Mouse (Mus musculus): ENCODE results near the gene Nenf. TPM values are rescaled to one million over a fixed set of nuclear protein-coding genes. Genes with fewer than 3 reads are reported as not detected.
A peak's percentile ranks its signal among the peaks of the same experiment; 100 is the strongest.

The Nenf gene
- total RNA-seq, 1 experiment: 31.2 TPM

DNA sequence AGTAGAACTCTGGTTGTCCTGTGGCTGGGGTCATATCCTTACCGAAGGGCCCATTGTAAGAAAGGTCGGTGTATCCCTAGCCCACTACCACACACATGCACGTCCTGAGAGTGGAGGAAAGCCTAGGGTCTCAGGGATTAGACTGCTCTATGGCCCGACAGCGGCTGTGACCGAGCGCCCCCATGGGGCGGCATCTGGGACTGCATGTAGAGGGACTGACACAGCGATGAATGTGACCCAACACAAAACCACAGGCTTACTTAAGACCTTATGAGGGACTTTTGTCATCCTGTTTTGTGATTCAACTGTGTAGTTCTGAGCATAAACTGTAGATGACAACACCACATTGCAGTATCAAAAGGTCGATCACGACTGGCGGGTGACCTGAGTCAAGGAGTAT, 42.5 kb downstream of the Nenf start:
- TF ChIP-seq ZNF384 (IDR thresholded peaks at IDR 0.05; ENCODE audit: low read depth, low read length) (no peak), CHD2 (IDR thresholded peaks at IDR 0.05; ENCODE audit: low read depth, low read length) (no peak), HCFC1 (IDR thresholded peaks at IDR 0.05; ENCODE audit: borderline replicate concordance, insufficient read depth, low read length) (no peak), MAFK (IDR thresholded peaks at IDR 0.05; ENCODE audit: insufficient read depth, low read depth, low read length) (no peak), ZC3H11A (IDR thresholded peaks at IDR 0.05; ENCODE audit: borderline replicate concordance, low read depth, low read length) (no peak)
- Histone ChIP-seq H3K27ac (ENCODE audit: insufficient read depth, low read depth, low read length, poor library complexity, severe bottlenecking) (no peak overlapping the region), H3K9me3 (ENCODE audit: control insufficient read depth, insufficient read depth, low read depth, low read length) (no peaks in the 10 kb centered on the region), H3K4me3 (ENCODE audit: insufficient read depth in 1 of 2, low read depth in 1 of 2, low read length in 2 of 2, poor library complexity in 1 of 2, severe bottlenecking in 1 of 2) (no peak overlapping the region), H3K4me1 (ENCODE audit: control insufficient read depth in 2 of 2, insufficient read depth in 2 of 2, low read length in 2 of 2, poor library complexity in 1 of 2) (no peaks in the 10 kb centered on the region), H3K9ac (ENCODE audit: insufficient read depth, low read depth, low read length, poor library complexity, severe bottlenecking) (no peak overlapping the region), H3K36me3 (ENCODE audit: control insufficient read depth, insufficient read depth, low read length, poor library complexity, severe bottlenecking) (no peaks in the 10 kb centered on the region)
- in situ Hi-C loops (cut with MboI; ENCODE audit: low sequenced_read_pairs in 2 of 2, unreplicated experiment in 2 of 2): loop anchor here in 1 of 2 experiments (25.0 kb wide), 1 partner anchor 188 kb away; the partner anchor contains the start of gene Batf3
- DNase-seq (ENCODE audit: low read depth, low spot score): peak; percentile 66

- DNase-seq (ENCODE audit: low read depth, low spot score): no peak
- no peaks in the 10 kb centered on the region for H3K4me1 ChIP-seq (ENCODE audit: control insufficient read depth in 2 of 2, insufficient read depth in 2 of 2, low read length in 2 of 2, poor library complexity in 1 of 2)
- no peaks in the 10 kb centered on the region for H3K9me3 ChIP-seq (ENCODE audit: control insufficient read depth, insufficient read depth, low read depth, low read length)
- no peaks in the 10 kb centered on the region for H3K36me3 ChIP-seq (ENCODE audit: control insufficient read depth, insufficient read depth, low read length, poor library complexity, severe bottlenecking)
- TF ChIP-seq HCFC1 (IDR thresholded peaks at IDR 0.05; ENCODE audit: borderline replicate concordance, insufficient read depth, low read length): no peak
- no peak for TF ChIP-seq ZC3H11A (IDR thresholded peaks at IDR 0.05; ENCODE audit: borderline replicate concordance, low read depth, low read length)
- no peak for TF ChIP-seq MAFK (IDR thresholded peaks at IDR 0.05; ENCODE audit: insufficient read depth, low read depth, low read length)
- no peak for TF ChIP-seq CHD2 (IDR thresholded peaks at IDR 0.05; ENCODE audit: low read depth, low read length)
- no peak for TF ChIP-seq ZNF384 (IDR thresholded peaks at IDR 0.05; ENCODE audit: low read depth, low read length)
- H3K27ac ChIP-seq (ENCODE audit: insufficient read depth, low read depth, low read length, poor library complexity, severe bottlenecking): no peak overlapping the region
- H3K4me3 ChIP-seq (ENCODE audit: insufficient read depth in 1 of 2, low read depth in 1 of 2, low read length in 2 of 2, poor library complexity in 1 of 2, severe bottlenecking in 1 of 2): no peak overlapping the region
- in situ Hi-C loops (cut with MboI; ENCODE audit: low sequenced_read_pairs in 2 of 2, unreplicated experiment in 2 of 2): no loop called here
- H3K9ac ChIP-seq (ENCODE audit: insufficient read depth, low read depth, low read length, poor library complexity, severe bottlenecking): no peak overlapping the region
Measured at GRCm38 (mm10) chr1:191272660-191273059, 45.3 kb downstream of the Nenf start.

DNA sequence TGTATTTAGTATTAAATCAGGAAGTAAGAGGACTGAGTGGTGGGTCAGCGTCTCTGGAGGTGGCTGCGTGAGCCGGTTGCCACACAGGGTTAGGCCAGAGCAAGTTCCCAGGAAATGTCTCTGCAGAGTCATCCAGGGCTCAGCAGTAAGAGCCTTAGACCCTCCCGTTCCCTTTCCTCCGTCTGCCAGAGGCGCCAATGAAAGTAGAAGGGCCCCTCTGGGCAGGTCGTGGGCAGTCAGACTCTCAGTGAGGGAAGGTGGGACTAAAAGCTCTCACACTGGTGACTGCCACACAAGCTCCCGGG, 48.4 kb downstream of the Nenf start:
- Histone ChIP-seq H3K4me3 (ENCODE audit: insufficient read depth in 1 of 2, low read depth in 1 of 2, low read length in 2 of 2, poor library complexity in 1 of 2, severe bottlenecking in 1 of 2) (no peak overlapping the region), H3K9ac (ENCODE audit: insufficient read depth, low read depth, low read length, poor library complexity, severe bottlenecking) (no peak overlapping the region), H3K4me1 (ENCODE audit: control insufficient read depth in 2 of 2, insufficient read depth in 2 of 2, low read length in 2 of 2, poor library complexity in 1 of 2) (no peaks in the 10 kb centered on the region), H3K9me3 (ENCODE audit: control insufficient read depth, insufficient read depth, low read depth, low read length) (no peaks in the 10 kb centered on the region), H3K27ac (ENCODE audit: insufficient read depth, low read depth, low read length, poor library complexity, severe bottlenecking) (no peak overlapping the region), H3K36me3 (ENCODE audit: control insufficient read depth, insufficient read depth, low read length, poor library complexity, severe bottlenecking) (no peaks in the 10 kb centered on the region)
- DNase-seq (ENCODE audit: low read depth, low spot score): no peak
- in situ Hi-C loops (cut with MboI; ENCODE audit: low sequenced_read_pairs in 2 of 2, unreplicated experiment in 2 of 2): no loop called here
- TF ChIP-seq CHD2 (IDR thresholded peaks at IDR 0.05; ENCODE audit: low read depth, low read length): no peak
- TF ChIP-seq HCFC1 (IDR thresholded peaks at IDR 0.05; ENCODE audit: borderline replicate concordance, insufficient read depth, low read length): no peak
- no peak for TF ChIP-seq MAFK (IDR thresholded peaks at IDR 0.05; ENCODE audit: insufficient read depth, low read depth, low read length)
- no peak for TF ChIP-seq ZC3H11A (IDR thresholded peaks at IDR 0.05; ENCODE audit: borderline replicate concordance, low read depth, low read length)
- no peak for TF ChIP-seq ZNF384 (IDR thresholded peaks at IDR 0.05; ENCODE audit: low read depth, low read length)

GRCm38 (mm10) chr1:191268797-191269647, 49.0 kb downstream of the Nenf start:
- H3K27ac ChIP-seq (ENCODE audit: insufficient read depth, low read depth, low read length, poor library complexity, severe bottlenecking): no peak overlapping the region
- in situ Hi-C loops (cut with MboI; ENCODE audit: low sequenced_read_pairs in 2 of 2, unreplicated experiment in 2 of 2): no loop called here
- no peaks in the 10 kb centered on the region for H3K4me1 ChIP-seq (ENCODE audit: control insufficient read depth in 2 of 2, insufficient read depth in 2 of 2, low read length in 2 of 2, poor library complexity in 1 of 2)
- no peak for TF ChIP-seq ZC3H11A (IDR thresholded peaks at IDR 0.05; ENCODE audit: borderline replicate concordance, low read depth, low read length)
- TF ChIP-seq HCFC1 (IDR thresholded peaks at IDR 0.05; ENCODE audit: borderline replicate concordance, insufficient read depth, low read length): no peak
- TF ChIP-seq ZNF384 (IDR thresholded peaks at IDR 0.05; ENCODE audit: low read depth, low read length): no peak
- TF ChIP-seq CHD2 (IDR thresholded peaks at IDR 0.05; ENCODE audit: low read depth, low read length): no peak
- no peak for TF ChIP-seq MAFK (IDR thresholded peaks at IDR 0.05; ENCODE audit: insufficient read depth, low read depth, low read length)
- no peak for DNase-seq (ENCODE audit: low read depth, low spot score)
- H3K4me3 ChIP-seq (ENCODE audit: insufficient read depth in 1 of 2, low read depth in 1 of 2, low read length in 2 of 2, poor library complexity in 1 of 2, severe bottlenecking in 1 of 2): no peak overlapping the region
- H3K36me3 ChIP-seq (ENCODE audit: control insufficient read depth, insufficient read depth, low read length, poor library complexity, severe bottlenecking): no peaks in the 10 kb centered on the region
- H3K9me3 ChIP-seq (ENCODE audit: control insufficient read depth, insufficient read depth, low read depth, low read length): no peaks in the 10 kb centered on the region
- no peak overlapping the region for H3K9ac ChIP-seq (ENCODE audit: insufficient read depth, low read depth, low read length, poor library complexity, severe bottlenecking)

Data from ES-E14 (cell line).